Mouse (Mus musculus) lung, postnatal 25 days (tissue): ENCODE measurements around the gene Fam114a2.
"Not testable (repeated sequence)": the region's sequence is repeated elsewhere in the genome, so short reads cannot be mapped to it uniquely, and the experiment has no call there.

Source experiments
- DNase-seq: peaks from one replicate; pipeline ENCODE4 v3.0.0; 2022; ENCODE audit warnings: low spot score

Fam114a2 gene

GRCm38 (mm10) chr11:57518091-57518750 is at the start of gene Fam114a2, which contains the start of gene Mfap3:
Gene Fam114a2 (minus strand): TSS chr11:57518617.
Gene Mfap3 (plus strand): TSS chr11:57518664.
- DNase-seq: peak; percentile 93

GRCm38 (mm10) chr11:57566091-57567035 is 47.9 kb upstream of the Fam114a2 start:
- no peak for DNase-seq

- DNase-seq: peak; percentile 21
Observed at GRCm38 (mm10) chr11:57564564-57564963, 46.1 kb upstream of the Fam114a2 start.

- not testable (repeated sequence) for DNase-seq
Observed at GRCm38 (mm10) chr11:57557936-57558335, 39.5 kb upstream of the Fam114a2 start.

GRCm38 (mm10) chr11:57553015-57553780 is 34.8 kb upstream of the Fam114a2 start:
- DNase-seq: no peak

DNA sequence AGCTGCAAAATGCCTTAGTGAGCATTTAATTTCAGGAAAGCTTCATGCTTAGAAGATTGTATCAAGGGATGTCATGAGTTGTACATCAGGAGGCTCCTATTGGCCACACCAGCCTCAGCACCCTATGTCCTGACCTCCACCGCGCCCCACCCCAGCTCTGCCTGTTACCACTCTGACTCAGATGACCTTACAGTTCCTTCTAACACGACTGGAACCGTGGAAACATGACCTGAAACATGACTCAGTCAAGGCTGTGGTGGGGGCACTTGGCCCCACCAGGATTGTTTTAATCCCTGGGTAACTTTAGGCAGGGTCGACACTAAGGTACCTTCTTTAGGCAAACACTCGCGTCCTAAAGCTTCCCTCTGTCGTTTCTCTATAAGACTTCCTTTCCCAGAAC is 32.6 kb upstream of the Fam114a2 start:
- no peak for DNase-seq

DNA sequence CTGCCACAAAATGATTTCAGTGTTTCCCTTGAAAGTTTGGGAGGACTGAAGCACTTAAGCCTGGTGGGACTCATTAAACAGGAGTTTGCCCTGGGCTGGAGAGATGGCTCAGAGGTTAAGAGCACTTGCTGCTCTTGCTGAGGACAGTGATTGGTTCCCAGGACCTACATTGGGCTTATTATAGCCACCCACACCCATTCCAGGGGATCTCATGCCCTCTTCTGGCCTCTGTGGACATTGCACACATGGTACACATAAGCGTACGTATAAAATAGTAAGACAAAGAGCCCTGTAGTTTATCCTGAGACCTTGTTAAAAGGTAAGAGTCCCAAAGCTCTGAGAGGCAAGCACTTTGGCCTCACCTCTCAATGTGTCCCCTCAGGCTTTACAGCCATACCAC is 31.8 kb upstream of the Fam114a2 start:
- no peak for DNase-seq

DNA sequence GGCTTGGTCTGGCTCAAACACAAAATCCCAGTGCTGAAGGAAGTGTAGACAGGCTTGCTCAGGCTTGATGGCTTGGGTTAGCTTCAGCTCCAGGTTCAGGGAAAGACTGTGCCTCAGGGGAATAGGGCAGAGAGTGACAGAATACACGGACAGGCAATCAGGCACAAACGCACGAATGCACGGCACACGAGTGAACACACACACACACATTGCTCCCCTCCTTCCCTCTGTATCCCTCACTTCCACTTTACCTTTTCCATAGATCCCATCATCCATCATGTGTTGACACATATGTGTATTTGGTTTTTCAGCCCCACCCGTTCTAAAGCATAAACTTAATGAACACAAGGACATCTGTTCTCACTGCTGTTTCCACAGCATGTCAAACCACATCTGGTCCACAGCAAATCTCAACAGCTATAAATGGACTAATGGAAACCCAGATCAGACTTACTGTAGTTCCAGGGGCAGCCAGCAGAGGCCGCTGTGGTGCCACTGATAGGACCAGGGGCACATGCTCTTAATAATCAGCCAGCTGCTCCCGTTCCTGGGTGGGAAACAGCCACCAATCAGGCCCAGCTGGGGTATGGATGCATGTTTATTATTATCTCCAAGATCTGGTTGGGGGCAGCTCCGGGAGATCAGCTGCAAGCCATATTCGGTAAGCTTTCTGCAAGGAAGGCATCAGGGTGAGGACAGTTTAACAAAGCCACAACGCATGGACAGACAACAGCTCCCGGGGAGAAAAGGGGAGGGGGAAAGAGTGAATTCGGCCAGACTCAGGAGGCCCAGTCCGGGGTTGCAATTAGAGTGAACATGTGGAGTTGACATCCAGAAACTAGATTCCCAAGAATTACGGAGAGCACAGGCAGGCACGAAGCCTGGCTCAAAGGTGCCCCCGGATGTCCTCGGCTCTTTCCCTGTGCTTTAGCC is 30.5 kb upstream of the Fam114a2 start:
- DNase-seq: peak; percentile 70

DNA sequence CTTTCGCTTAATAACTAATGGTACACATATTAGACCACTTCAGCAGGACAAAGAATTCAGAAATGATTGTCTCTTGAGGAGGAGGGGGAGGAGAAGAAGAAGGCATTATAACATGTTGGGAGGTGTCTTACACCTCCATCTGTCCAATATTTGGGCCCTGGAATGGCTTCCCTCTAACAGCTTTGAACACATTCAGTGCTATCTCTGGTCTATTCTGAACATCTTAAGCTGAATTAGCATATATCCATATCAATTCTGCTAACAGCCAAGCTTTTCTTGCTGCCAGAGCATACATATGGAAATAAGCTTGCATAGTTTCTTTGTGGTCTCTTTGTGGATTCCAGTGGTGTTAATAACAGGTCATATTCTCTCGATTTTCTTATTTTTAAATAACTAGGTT is 22.3 kb upstream of the Fam114a2 start:
- DNase-seq: no peak

GRCm38 (mm10) chr11:57539841-57540418 is 21.5 kb upstream of the Fam114a2 start:
- DNase-seq: no peak

DNA sequence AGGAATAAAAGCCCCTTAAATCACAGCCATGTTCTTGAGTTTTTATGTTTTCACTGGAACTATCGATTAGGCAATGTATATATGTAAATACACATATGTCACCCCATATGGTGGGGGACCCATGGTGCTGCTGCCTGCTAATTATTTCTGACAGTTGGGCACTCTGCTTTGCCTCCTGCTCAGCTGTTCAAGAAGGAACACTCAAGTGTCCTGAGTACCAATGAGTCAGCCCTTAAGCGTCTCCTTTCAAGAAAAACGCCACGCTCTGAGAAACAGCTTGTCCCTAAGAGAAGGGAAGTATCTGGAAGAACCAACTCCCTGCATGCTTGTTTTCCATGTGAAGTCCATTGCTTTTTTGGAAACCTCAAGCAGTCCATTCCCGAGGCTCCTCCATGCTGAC is 17.5 kb upstream of the Fam114a2 start:
- peak; percentile 42 for DNase-seq

- DNase-seq: no peak
Observed at GRCm38 (mm10) chr11:57532306-57532705, 13.9 kb upstream of the Fam114a2 start.

GRCm38 (mm10) chr11:57531300-57531950 is 13.0 kb upstream of the Fam114a2 start:
- DNase-seq: peak; percentile 42

- no peak for DNase-seq
Observed at GRCm38 (mm10) chr11:57529111-57529510, 10.7 kb upstream of the Fam114a2 start.

DNA sequence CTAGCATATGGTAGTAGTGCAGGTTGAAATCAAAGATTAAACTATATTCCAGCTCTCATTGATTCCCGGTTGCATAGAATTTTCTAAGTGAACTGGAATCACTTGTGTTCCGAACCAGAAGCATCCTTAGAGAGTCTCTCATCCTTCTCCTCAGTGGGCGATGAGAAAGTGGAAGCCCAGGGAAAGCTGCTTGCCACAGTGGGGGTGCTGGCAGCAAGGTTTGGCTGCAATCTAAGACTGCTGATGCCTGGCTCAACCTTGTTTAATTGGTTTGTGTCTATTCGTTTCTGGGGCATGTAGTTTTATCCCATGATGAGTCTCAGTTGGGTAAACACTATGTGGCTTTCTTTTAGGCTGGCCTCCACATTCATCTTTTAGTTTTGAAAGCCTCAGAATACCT is 9.1 kb upstream of the Fam114a2 start:
- no peak for DNase-seq

DNA sequence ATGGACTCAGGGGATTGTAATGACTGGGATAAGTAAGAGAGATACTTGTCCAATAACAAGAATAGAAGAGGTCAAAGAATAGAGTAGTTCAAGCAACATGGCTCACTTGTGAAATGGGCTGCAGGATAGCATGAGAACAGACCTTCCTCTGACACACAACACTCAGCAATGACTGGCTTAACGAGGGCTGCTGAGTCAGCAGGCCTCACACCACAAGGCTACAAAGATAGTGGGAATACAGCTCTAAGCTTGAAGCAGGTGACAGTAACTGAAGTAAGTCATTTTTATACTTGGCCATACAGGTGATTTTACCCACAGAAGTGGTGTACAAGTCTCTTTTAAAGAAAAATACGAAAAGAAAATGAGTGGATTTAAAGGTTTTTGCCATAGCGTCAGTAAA is 7.5 kb upstream of the Fam114a2 start:
- DNase-seq: no peak

DNA sequence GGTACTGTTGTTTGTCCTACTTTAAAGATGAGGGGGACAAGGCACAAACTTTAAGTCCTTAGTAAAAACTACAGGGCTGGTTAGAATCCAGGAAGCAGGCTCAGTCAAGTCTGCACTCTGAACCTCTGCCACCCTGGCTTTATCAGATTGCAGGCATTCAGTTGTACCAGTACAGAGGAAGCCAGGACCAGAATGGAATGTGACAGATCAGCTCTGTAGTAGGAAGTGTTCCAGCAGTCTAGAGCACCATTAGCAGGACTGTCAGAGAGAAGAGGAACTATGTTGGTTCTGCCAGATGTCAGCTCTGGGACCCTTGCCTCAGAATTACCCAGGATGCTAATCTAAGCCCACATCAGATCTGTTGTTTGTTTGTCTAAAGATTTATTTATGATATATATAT is 6.2 kb upstream of the Fam114a2 start:
- peak; percentile 26 for DNase-seq

DNA sequence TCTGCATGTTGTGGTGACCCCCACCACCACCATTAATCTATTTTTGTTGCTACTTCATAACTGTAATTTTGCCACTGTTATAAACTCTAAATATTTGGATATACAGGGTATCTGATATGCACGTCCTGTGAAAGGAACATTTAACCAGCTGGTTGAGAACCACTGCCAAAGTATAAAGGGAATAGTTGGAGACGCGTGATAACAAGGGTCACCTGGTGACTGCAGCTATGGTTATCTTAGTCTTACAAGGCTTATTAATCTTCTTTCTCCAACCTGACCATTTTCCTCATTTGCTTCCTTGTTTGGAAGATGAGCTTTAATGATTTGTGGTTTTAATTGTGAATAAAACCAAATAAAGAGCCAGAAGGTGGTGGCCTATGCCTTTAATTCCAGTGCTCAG is 5.0 kb upstream of the Fam114a2 start:
- DNase-seq: no peak

GRCm38 (mm10) chr11:57522046-57522445 is 3.6 kb upstream of the Fam114a2 start:
- no peak for DNase-seq

DNA sequence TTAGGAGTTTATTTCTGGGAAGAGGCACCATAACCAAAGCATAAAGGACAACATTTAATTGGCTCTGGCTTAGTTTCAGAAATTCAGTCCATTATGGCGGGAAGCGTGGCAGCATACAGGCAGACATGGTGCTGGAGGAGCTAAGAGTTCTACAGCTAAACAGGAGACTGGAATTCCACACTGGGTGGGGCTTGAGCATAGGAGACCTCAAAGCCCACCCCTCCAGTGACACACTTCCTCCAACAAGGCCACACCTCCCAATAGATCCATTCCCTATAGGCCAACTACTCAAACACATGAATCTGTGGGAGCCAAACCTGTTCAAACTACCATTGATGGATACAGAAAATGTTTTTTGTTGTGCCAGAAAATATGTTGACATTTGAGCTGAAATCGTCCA is 2.8 kb upstream of the Fam114a2 start:
- no peak for DNase-seq
